ENCODE assay signal across 22 mouse cellular contexts in genomic region chr11:6773951-6774350, GRCm38 (mm10).
DNase-seq lines count a peak whose midpoint lies in the region; TF ChIP-seq lines count a peak whose summit lies in the region.
"Had no signal": no experiment of that assay in that cellular context is flagged by ENCODE, and none has a peak within 500 bp of the region (broad histone marks: within the 10 kb centered on the region; RNA-seq: fewer than 3 reads in every experiment).

No protein-coding gene starts in this region.

- H3K4me3 ChIP-seq in liver, adult 2 months (ENCODE audit: insufficient read depth, low read depth, low read length), result no peak overlapping the region
- no peak overlapping the region for H3K4me3 ChIP-seq in gastrocnemius, adult 2 months
- H3K4me3 ChIP-seq: embryonic facial prominence, embryonic 13.5 days; forebrain, embryonic 13.5 days; heart, embryonic 10.5 days; hindbrain, embryonic 15.5 days; limb, embryonic 13.5 days; liver, embryonic 15.5 days; midbrain, embryonic 10.5 days; neural tube, embryonic 15.5 days had no signal

- no peak for TF ChIP-seq CTCF in liver, adult 2 months (IDR thresholded peaks at IDR 0.05; ENCODE audit: low read depth, low read length)
- TF ChIP-seq CTCF in gastrocnemius, adult 2 months (IDR thresholded peaks at IDR 0.05), result no peak

- no peak for TF ChIP-seq POLR2A in liver, adult 2 months (IDR thresholded peaks at IDR 0.05; ENCODE audit: extremely low read depth, insufficient read depth, low read length)

- intact Hi-C loops in gastrocnemius, adult 2 months (cut with DNase I), result no loop called here

- DNase-seq in adrenal gland, postnatal 14 days, result peak; percentile 18
- no peak for DNase-seq in adrenal gland, adult 2 months
- peak; percentile 56 for DNase-seq in liver, adult 2 months (ENCODE audit: extremely low read depth, low read depth, low spot score)
- DNase-seq in liver, result no peak
- DNase-seq in R1 (ENCODE audit: low read depth, low spot score), result peak; percentile 98
- peak; percentile 17 for DNase-seq in yolk sac, embryonic 10.5 days (ENCODE audit: low spot score)
- no peak for DNase-seq in gastrocnemius, adult 2 months
- DNase-seq: cerebellum, adult 2 months; cerebellum, postnatal 25 days; kidney, adult 18-20 months; kidney, postnatal 25 days; thymus, postnatal 25 days had no signal

- no peaks in the 10 kb centered on the region for H3K36me3 ChIP-seq in liver, adult 2 months (ENCODE audit: control insufficient read depth, insufficient read depth, low read length)
- H3K36me3 ChIP-seq: embryonic facial prominence, embryonic 13.5 days; heart, embryonic 10.5 days; hindbrain, embryonic 15.5 days; limb, embryonic 13.5 days; liver, embryonic 15.5 days; midbrain, embryonic 10.5 days; neural tube, embryonic 15.5 days had no signal

- WGBS in liver, adult 2 months, result 58% methylated on average over 5 of the region's 5 CpGs

- no peak overlapping the region for H3K27ac ChIP-seq in liver, adult 2 months (replicated peaks; ENCODE audit: insufficient read depth, low read depth, low read length)
- no peak overlapping the region for H3K27ac ChIP-seq in gastrocnemius, adult 2 months
- H3K27ac ChIP-seq: embryonic facial prominence, embryonic 13.5 days; forebrain, embryonic 13.5 days; heart, embryonic 10.5 days; hindbrain, embryonic 15.5 days; limb, embryonic 13.5 days; liver, embryonic 15.5 days; midbrain, embryonic 10.5 days; neural tube, embryonic 15.5 days; stomach, postnatal 0 days had no signal

- no peak overlapping the region for H3K9ac ChIP-seq in liver, adult 2 months (ENCODE audit: low read depth, low read length)
- H3K9ac ChIP-seq: embryonic facial prominence, embryonic 13.5 days; forebrain, embryonic 13.5 days; hindbrain, embryonic 15.5 days; limb, embryonic 13.5 days; liver, embryonic 15.5 days; neural tube, embryonic 15.5 days had no signal

- H3K79me2 ChIP-seq in liver, adult 2 months (ENCODE audit: control insufficient read depth, insufficient read depth, low read length), result no peaks in the 10 kb centered on the region

- no peaks in the 10 kb centered on the region for H3K27me3 ChIP-seq in liver, adult 2 months (ENCODE audit: control insufficient read depth, insufficient read depth, low read length)
- H3K27me3 ChIP-seq: embryonic facial prominence, embryonic 13.5 days; forebrain, embryonic 13.5 days; hindbrain, embryonic 15.5 days; limb, embryonic 13.5 days; liver, embryonic 15.5 days; neural tube, embryonic 15.5 days; Patski had no signal

- no peaks in the 10 kb centered on the region for H3K4me1 ChIP-seq in liver, adult 2 months (ENCODE audit: control insufficient read depth, insufficient read depth, low read length)
- H3K4me1 ChIP-seq: embryonic facial prominence, embryonic 13.5 days; forebrain, embryonic 13.5 days; hindbrain, embryonic 15.5 days; limb, embryonic 13.5 days; liver, embryonic 15.5 days; midbrain, embryonic 10.5 days had no signal

Comparison
In these comparisons a context has a peak if more than half of its experiments do, and no peak if none do; other contexts are left out.
1. DNase-seq: peak in adrenal gland, postnatal 14 days (single experiment), liver, adult 2 months (single experiment), R1 (single experiment) and yolk sac, embryonic 10.5 days (single experiment); none in adrenal gland, adult 2 months (single experiment), liver (single experiment) and gastrocnemius, adult 2 months (single experiment).